Mouse (Mus musculus) stomach, postnatal 0 days (tissue): ENCODE data around the gene Tesc. TPM values are rescaled to one million over a fixed set of nuclear protein-coding genes. Genes with fewer than 3 reads are reported as not detected.
A peak's percentile ranks its signal among the peaks of the same experiment; 100 is the strongest.

Source experiments
- ATAC-seq: fragments of 200-750 bp; cut with Nextera tagmentation; 2 replicates; pipeline ENCODE4 v1.8.0; 2017; ENCODE audit not compliant: low FRiP score, low TSS enrichment
- DNase-seq: peaks from one replicate; pipeline ENCODE4 v3.0.0-alpha.2; 2016; ENCODE audit warnings: low spot score
- H3K27ac ChIP-seq: fragments of 300-500 bp; sonication (generic); replicated peaks from 2 replicates; pipeline ENCODE4 v1.5.1; 2014; ENCODE audit warnings: mild to moderate bottlenecking, control low read depth
- H3K27me3 ChIP-seq: fragments of 300-500 bp; sonication (generic); 2 replicates; pipeline ENCODE4 v1.6.1; 2014; ENCODE audit warnings: low read length; ENCODE audit not compliant: control insufficient read depth, insufficient read depth
- H3K36me3 ChIP-seq: fragments of 300-500 bp; sonication (generic); 2 replicates; pipeline ENCODE4 v1.6.1; 2014; ENCODE audit warnings: low read length, mixed read lengths; ENCODE audit not compliant: control insufficient read depth, insufficient read depth
- H3K4me1 ChIP-seq: fragments of 300-500 bp; sonication (generic); replicated peaks from 2 replicates; pipeline ENCODE4 v1.6.1; 2014; ENCODE audit warnings: antibody characterized with exemption; ENCODE audit not compliant: control insufficient read depth, insufficient read depth
- H3K4me2 ChIP-seq: fragments of 300-500 bp; sonication (generic); replicated peaks from 2 replicates; pipeline ENCODE4 v1.6.1; 2014; ENCODE audit warnings: low read depth, mild to moderate bottlenecking, control low read depth, moderate library complexity
- H3K4me3 ChIP-seq: fragments of 300-500 bp; sonication (generic); 2 replicates; pipeline ENCODE4 v1.5.1; 2014; ENCODE audit warnings: low read depth, low read length, control low read depth
- H3K9ac ChIP-seq: fragments of 300-500 bp; sonication (generic); 2 replicates; pipeline ENCODE4 v1.6.1; 2014; ENCODE audit warnings: mild to moderate bottlenecking, low read length, control low read depth, mixed read lengths
- H3K9me3 ChIP-seq: fragments of 300-500 bp; sonication (generic); 2 replicates; pipeline ENCODE4 v1.6.1; 2016; ENCODE audit warnings: low read length; ENCODE audit not compliant: control insufficient read depth
- CTCF ChIP-seq: IDR thresholded peaks from 2 replicates; pipeline ENCODE4 v1.5.1; 2016; ENCODE audit warnings: antibody characterized with exemption, low read depth, mild to moderate bottlenecking, moderate library complexity
- EP300 ChIP-seq: optimal IDR thresholded peaks from 2 replicates; pipeline ENCODE3; 2016; ENCODE audit warnings: antibody characterized with exemption
- WGBS: fragments of 180-500 bp; shearing (Covaris S2); extraction: QIAGEN DNeasy Blood & Tissue Kit; methylation state at CpG from one replicate; pipeline ENCODE4 v1.1.7; 2014; 5-methylcytosine and 5-hydroxymethylcytosine counted together
- polyA plus RNA-seq: library from polyadenylated mRNA; unstranded; fragments of >200 nt; fragmentation: Nextera tagmentation; extraction: Ambion mirVana; gene quantifications from 2 replicates; pipeline ENCODE4 v1.2.1, GENCODE M21; 2015

Tesc gene
- polyA plus RNA-seq, 1 experiment from 2014 or later: 112 TPM

- no peak overlapping the region for H3K4me3 ChIP-seq
- peaks cover 21% of the 10 kb centered on the region; the same call in 1 of the 2 replicates for H3K36me3 ChIP-seq
- TF ChIP-seq EP300 (no peak), CTCF (no peak)
- WGBS: 77% methylated on average over 6 of the region's 6 CpGs
- no peaks in the 10 kb centered on the region for H3K27me3 ChIP-seq
- no peak for ATAC-seq
- DNase-seq: no peak
- no peak overlapping the region for H3K27ac ChIP-seq
- no peaks in the 10 kb centered on the region for H3K9me3 ChIP-seq
- H3K9ac ChIP-seq: no peak overlapping the region
- no peak overlapping the region for H3K4me2 ChIP-seq
- no peaks in the 10 kb centered on the region for H3K4me1 ChIP-seq
Observed at GRCm38 (mm10) chr5:117995911-117996310, 31.6 kb upstream of the Tesc start.

- Histone ChIP-seq H3K27me3 (no peaks in the 10 kb centered on the region), H3K27ac (no peak overlapping the region), H3K4me1 (no peaks in the 10 kb centered on the region), H3K4me2 (no peak overlapping the region), H3K9me3 (no peaks in the 10 kb centered on the region), H3K9ac (no peak overlapping the region), H3K4me3 (no peak overlapping the region), H3K36me3 (peaks cover 21% of the 10 kb centered on the region; the same call in 1 of the 2 replicates)
- DNase-seq (no peak), ATAC-seq (no peak)
- TF ChIP-seq EP300 (no peak), CTCF (no peak)
- WGBS: 65% methylated on average over 6 of the region's 6 CpGs
Observed at GRCm38 (mm10) chr5:117996581-117996980, 31.0 kb upstream of the Tesc start.

GRCm38 (mm10) chr5:117997434-117997970 lies 30.0 kb upstream of the Tesc start:
- no peak for TF ChIP-seq EP300
- no peak for TF ChIP-seq CTCF
- Histone ChIP-seq H3K9ac (no peak overlapping the region), H3K27me3 (no peaks in the 10 kb centered on the region), H3K4me2 (no peak overlapping the region), H3K36me3 (peaks cover 18% of the 10 kb centered on the region; the same call in 1 of the 2 replicates), H3K4me3 (no peak overlapping the region), H3K9me3 (no peaks in the 10 kb centered on the region), H3K4me1 (no peaks in the 10 kb centered on the region), H3K27ac (0 out of 2 replicates have a peak overlapping the region, but pooled peaks have one; percentile 24)
- peak; percentile 53 for DNase-seq
- ATAC-seq: peak; percentile 57; the same call in 1 of the 2 replicates
- 52% methylated on average over 10 of the region's 10 CpGs for WGBS

GRCm38 (mm10) chr5:117999061-117999460 lies 28.5 kb upstream of the Tesc start:
- Histone ChIP-seq H3K27ac (no peak overlapping the region), H3K9me3 (no peaks in the 10 kb centered on the region), H3K27me3 (no peaks in the 10 kb centered on the region), H3K36me3 (peaks cover 22% of the 10 kb centered on the region; the same call in 1 of the 2 replicates), H3K4me2 (no peak overlapping the region), H3K4me1 (no peaks in the 10 kb centered on the region), H3K9ac (no peak overlapping the region), H3K4me3 (no peak overlapping the region)
- ATAC-seq: no peak
- no peak for DNase-seq
- TF ChIP-seq EP300: no peak
- no peak for TF ChIP-seq CTCF
- WGBS: 82% methylated on average over 7 of the region's 7 CpGs

GRCm38 (mm10) chr5:117999584-117999983 lies 28.0 kb upstream of the Tesc start:
- Histone ChIP-seq H3K27me3 (no peaks in the 10 kb centered on the region), H3K4me1 (no peaks in the 10 kb centered on the region), H3K9me3 (no peaks in the 10 kb centered on the region), H3K4me2 (no peak overlapping the region), H3K9ac (no peak overlapping the region), H3K36me3 (peaks cover 22% of the 10 kb centered on the region; the same call in 1 of the 2 replicates), H3K27ac (no peak overlapping the region), H3K4me3 (no peak overlapping the region)
- ATAC-seq: peak; percentile 5; the same call in 1 of the 2 replicates
- 77% methylated on average over 11 of the region's 11 CpGs for WGBS
- DNase-seq: no peak
- TF ChIP-seq CTCF (no peak), EP300 (no peak)

GRCm38 (mm10) chr5:118002059-118002458 lies 25.5 kb upstream of the Tesc start:
- no peaks in the 10 kb centered on the region for H3K4me1 ChIP-seq
- no peak for TF ChIP-seq EP300
- peak; percentile 94 for TF ChIP-seq CTCF
- H3K36me3 ChIP-seq: peaks cover 23% of the 10 kb centered on the region; the same call in 1 of the 2 replicates
- no peaks in the 10 kb centered on the region for H3K9me3 ChIP-seq
- H3K27me3 ChIP-seq: no peaks in the 10 kb centered on the region
- no peak overlapping the region for H3K4me2 ChIP-seq
- no peak overlapping the region for H3K4me3 ChIP-seq
- no peak for ATAC-seq
- H3K9ac ChIP-seq: no peak overlapping the region
- peak; percentile 79 for DNase-seq
- no peak overlapping the region for H3K27ac ChIP-seq
- WGBS: 36% methylated on average over 9 of the region's 9 CpGs
